Mouse (Mus musculus): Measurements from ENCODE around the gene Atp5d. TPM values are rescaled to one million over a fixed set of nuclear protein-coding genes. Genes with fewer than 3 reads are reported as not detected.

The Atp5d gene
- polyA plus RNA-seq, 1 experiment from 2014 or later: 481 TPM

- H3K4me2 ChIP-seq: no peak overlapping the region
- H3K9ac ChIP-seq: 0 out of 2 replicates have a peak overlapping the region, but pooled peaks have one; percentile 19
- H3K9me3 ChIP-seq: no peaks in the 10 kb centered on the region
- H3K36me3 ChIP-seq: peaks cover 42% of the 10 kb centered on the region
- H3K4me1 ChIP-seq (replicated peaks): peaks cover 45% of the 10 kb centered on the region
- H3K27ac ChIP-seq (replicated peaks): no peak overlapping the region
- H3K27me3 ChIP-seq: no peaks in the 10 kb centered on the region
- 67% methylated on average over 2 of the region's 2 CpGs for WGBS
- H3K4me3 ChIP-seq: no peak overlapping the region
- no peak for ATAC-seq (ENCODE audit: low read depth)
These were observed 18.3 kb upstream of the Atp5d start for GRCm38 (mm10) chr10:80120146-80120545.

DNA sequence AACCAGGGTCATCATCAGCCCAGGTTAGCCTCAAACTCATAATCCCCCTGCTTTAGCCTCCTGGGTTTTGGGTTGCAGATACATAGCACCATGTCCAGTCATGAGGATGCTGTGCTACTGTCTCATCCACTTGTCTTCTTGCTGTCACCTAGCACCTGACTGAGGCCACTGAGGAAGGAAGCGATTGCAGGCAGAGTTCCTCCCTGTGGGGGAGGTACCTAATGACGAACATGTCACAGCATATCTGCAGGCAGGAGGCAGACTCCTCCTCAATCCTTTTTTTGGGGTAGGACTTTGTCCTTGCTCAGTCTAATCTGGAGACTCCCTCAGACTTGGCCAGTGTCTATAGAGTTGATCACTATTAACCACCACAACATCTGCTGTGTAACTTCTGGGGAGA is 16.8 kb upstream of the Atp5d start:
- Histone ChIP-seq H3K9ac (no peak overlapping the region), H3K36me3 (peaks cover 57% of the 10 kb centered on the region), H3K4me3 (no peak overlapping the region), H3K27ac (replicated peaks) (no peak overlapping the region), H3K9me3 (no peaks in the 10 kb centered on the region), H3K27me3 (no peaks in the 10 kb centered on the region), H3K4me2 (no peak overlapping the region), H3K4me1 (replicated peaks) (peaks cover 42% of the 10 kb centered on the region)
- no peak for ATAC-seq (ENCODE audit: low read depth)
- WGBS: 97% methylated on average over 2 of the region's 2 CpGs

DNA sequence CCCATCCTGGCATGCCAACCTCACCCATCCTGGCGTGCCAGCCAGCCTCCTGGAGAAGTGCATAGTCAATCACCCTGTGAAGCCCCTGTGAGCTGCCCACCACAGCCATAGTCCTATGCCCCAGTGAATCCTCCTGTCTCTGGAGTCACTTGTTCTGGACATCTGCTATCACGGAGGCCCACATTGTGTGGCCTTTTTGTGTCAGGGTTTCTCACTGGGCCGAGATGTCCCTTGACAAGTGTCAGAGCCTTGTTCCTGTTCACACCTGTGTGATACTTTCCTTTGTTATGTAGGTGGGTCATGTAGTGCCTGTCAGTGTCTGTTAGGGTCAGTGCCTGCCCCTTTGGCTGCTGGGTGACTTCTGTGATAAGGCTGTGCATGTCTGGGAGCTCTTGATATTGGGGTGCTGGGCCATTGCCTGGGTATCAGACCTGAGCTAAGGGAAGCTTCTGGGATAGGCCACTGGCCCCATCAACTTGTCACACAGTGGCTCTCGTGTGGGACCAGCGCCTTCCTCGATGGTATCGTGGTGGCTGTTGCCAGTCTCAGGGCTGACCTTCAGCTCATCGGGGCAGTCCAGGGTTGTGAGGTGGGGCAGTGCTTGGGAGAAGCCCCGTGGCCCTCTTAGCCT is 14.4 kb upstream of the Atp5d start:
- Histone ChIP-seq H3K9ac (no peak overlapping the region), H3K4me2 (no peak overlapping the region), H3K27me3 (no peaks in the 10 kb centered on the region), H3K4me3 (no peak overlapping the region), H3K27ac (replicated peaks) (no peak overlapping the region), H3K4me1 (replicated peaks) (peaks cover 18% of the 10 kb centered on the region), H3K9me3 (no peaks in the 10 kb centered on the region), H3K36me3 (peaks cover 81% of the 10 kb centered on the region)
- 93% methylated on average over 9 of the region's 9 CpGs for WGBS
- no peak for ATAC-seq (ENCODE audit: low read depth)

DNA sequence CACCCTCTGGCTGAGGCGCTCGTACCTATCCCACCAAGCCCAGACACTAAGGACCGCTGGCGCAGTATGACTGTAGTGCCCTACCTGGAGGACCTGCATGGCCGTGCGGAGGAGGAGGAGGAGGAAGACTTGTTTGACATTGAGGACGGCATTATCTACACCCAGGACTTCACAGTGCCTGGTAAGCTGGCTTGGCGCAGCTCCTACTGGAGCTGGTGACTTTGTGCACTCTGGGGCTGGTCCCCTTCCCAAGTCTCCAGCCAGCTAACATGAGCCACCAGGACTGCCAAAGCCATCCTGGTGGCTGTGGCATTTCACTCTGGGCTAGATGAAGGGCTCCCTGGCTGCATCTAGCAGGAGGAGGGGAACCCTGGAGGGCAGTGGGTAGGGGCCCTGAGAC is 10.5 kb upstream of the Atp5d start:
- Histone ChIP-seq H3K9me3 (no peaks in the 10 kb centered on the region), H3K9ac (no peak overlapping the region), H3K4me3 (no peak overlapping the region), H3K4me1 (replicated peaks) (peaks cover 13% of the 10 kb centered on the region), H3K4me2 (no peak overlapping the region), H3K27me3 (no peaks in the 10 kb centered on the region; the same call in 1 of the 2 replicates), H3K27ac (replicated peaks) (no peak overlapping the region), H3K36me3 (peaks cover 95% of the 10 kb centered on the region)
- no peak for ATAC-seq (ENCODE audit: low read depth)
- 93% methylated on average over 8 of the region's 8 CpGs for WGBS

GRCm38 (mm10) chr10:80129846-80130245 is 8.6 kb upstream of the Atp5d start:
- no peak for ATAC-seq (ENCODE audit: low read depth)
- Histone ChIP-seq H3K27ac (replicated peaks) (no peak overlapping the region), H3K9ac (no peak overlapping the region), H3K4me1 (replicated peaks) (peaks cover 17% of the 10 kb centered on the region), H3K4me2 (no peak overlapping the region), H3K9me3 (no peaks in the 10 kb centered on the region), H3K27me3 (no peaks in the 10 kb centered on the region; the same call in 1 of the 2 replicates), H3K36me3 (peaks cover 100% of the 10 kb centered on the region), H3K4me3 (no peak overlapping the region)
- WGBS: 94% methylated on average over 9 of the region's 9 CpGs

GRCm38 (mm10) chr10:80130403-80131031 is 7.9 kb upstream of the Atp5d start:
- H3K36me3 ChIP-seq: peaks cover 100% of the 10 kb centered on the region
- ATAC-seq (ENCODE audit: low read depth): no peak
- H3K9ac ChIP-seq: 0 out of 2 replicates have a peak overlapping the region, but pooled peaks have one; percentile 26
- H3K27ac ChIP-seq (replicated peaks): no peak overlapping the region
- H3K4me2 ChIP-seq: no peak overlapping the region
- H3K4me1 ChIP-seq (replicated peaks): peaks cover 17% of the 10 kb centered on the region
- H3K9me3 ChIP-seq: no peaks in the 10 kb centered on the region
- WGBS: 81% methylated on average over 18 of the region's 18 CpGs
- H3K4me3 ChIP-seq: no peak overlapping the region
- H3K27me3 ChIP-seq: peaks cover 1% of the 10 kb centered on the region

DNA sequence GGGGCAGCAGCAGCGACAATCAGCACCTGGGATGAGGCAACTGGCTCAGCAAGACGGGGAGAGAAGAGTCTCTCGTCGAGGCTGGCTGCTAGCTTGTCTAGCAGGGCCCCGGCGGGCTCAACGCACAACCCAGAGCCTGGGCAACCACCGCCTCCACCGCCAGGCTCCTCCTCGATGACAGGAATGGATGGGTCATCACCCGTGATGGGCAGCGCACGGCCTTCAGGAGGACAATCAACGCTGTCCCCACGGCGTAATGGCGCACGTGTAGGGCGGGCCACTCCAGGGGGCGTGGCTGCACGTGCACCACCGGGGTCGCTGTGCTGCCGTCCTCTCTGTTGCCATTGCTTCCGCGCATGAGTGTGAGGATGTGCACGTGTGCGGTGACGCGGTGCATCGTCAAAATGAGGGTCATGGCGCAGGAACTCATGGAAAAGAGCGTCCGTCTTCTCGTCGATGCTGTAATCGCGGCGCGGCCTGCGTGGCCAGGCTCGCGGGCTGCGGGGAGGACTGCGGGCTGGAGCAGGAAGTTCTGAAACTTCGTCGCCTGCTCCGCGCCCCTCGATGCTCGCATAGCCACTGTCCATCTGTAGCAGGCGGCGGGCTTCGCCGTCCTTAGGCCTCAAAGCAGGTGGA is 7.0 kb upstream of the Atp5d start:
- Histone ChIP-seq H3K4me2 (peak overlapping the region; percentile 33), H3K4me3 (peak overlapping the region; percentile 10; the same call in 1 of the 2 replicates), H3K36me3 (peaks cover 99% of the 10 kb centered on the region), H3K4me1 (replicated peaks) (peaks cover 21% of the 10 kb centered on the region), H3K9me3 (no peaks in the 10 kb centered on the region), H3K27me3 (peaks cover 9% of the 10 kb centered on the region), H3K9ac (peak overlapping the region; percentile 38; the same call in 1 of the 2 replicates), H3K27ac (replicated peaks) (0 out of 2 replicates have a peak overlapping the region, but pooled peaks have one; percentile 23)
- 13% methylated on average over 55 of the region's 55 CpGs for WGBS
- 0 out of 2 replicates have a peak, but pooled peaks have one; percentile 16 for ATAC-seq (ENCODE audit: low read depth)

GRCm38 (mm10) chr10:80131952-80132350 is 6.5 kb upstream of the Atp5d start:
- Histone ChIP-seq H3K4me3 (peak overlapping the region; percentile 10; the same call in 1 of the 2 replicates), H3K36me3 (peaks cover 93% of the 10 kb centered on the region), H3K27ac (replicated peaks) (0 out of 2 replicates have a peak overlapping the region, but pooled peaks have one; percentile 23), H3K4me1 (replicated peaks) (peaks cover 27% of the 10 kb centered on the region), H3K4me2 (peak overlapping the region; percentile 33), H3K27me3 (peaks cover 14% of the 10 kb centered on the region), H3K9ac (peak overlapping the region; percentile 38; the same call in 1 of the 2 replicates), H3K9me3 (no peaks in the 10 kb centered on the region)
- WGBS: 32% methylated on average over 27 of the region's 27 CpGs
- 0 out of 2 replicates have a peak, but pooled peaks have one; percentile 9 for ATAC-seq (ENCODE audit: low read depth)

DNA sequence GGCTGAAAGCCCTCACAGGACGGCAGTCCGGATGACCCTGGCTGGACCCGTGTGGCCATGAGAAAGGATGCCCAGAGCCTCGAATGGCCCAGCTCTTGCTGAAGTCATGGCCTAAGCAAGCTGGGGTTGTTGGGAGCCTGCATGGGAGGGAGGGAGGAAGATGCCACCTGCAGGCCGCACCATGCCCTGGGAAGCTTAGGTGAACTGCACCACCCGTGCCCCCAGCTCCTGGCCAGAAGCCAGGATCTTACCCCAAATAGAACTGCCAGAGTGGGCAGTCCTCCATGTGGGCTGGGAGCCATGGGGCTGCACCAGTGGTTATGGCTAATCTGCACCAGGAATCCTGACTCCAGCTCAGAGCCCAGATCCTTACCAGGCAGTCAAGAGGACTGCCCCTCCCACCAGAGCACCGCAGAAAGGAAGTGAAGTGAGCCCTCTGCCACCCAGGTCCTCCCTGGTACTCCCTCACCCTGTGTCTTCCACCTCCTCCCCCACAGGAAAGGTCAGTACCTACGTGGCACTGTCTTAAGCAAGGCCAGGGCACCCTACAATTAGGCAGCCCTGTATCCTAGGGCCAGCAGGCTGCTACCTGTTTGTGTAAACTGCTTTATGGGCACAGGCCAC is 5.1 kb upstream of the Atp5d start:
- Histone ChIP-seq H3K27me3 (peaks cover 17% of the 10 kb centered on the region), H3K9ac (no peak overlapping the region), H3K36me3 (peaks cover 80% of the 10 kb centered on the region), H3K9me3 (no peaks in the 10 kb centered on the region), H3K4me1 (replicated peaks) (peaks cover 40% of the 10 kb centered on the region), H3K4me2 (no peak overlapping the region), H3K27ac (replicated peaks) (no peak overlapping the region), H3K4me3 (no peak overlapping the region)
- 73% methylated on average over 8 of the region's 8 CpGs for WGBS
- ATAC-seq (ENCODE audit: low read depth): no peak

DNA sequence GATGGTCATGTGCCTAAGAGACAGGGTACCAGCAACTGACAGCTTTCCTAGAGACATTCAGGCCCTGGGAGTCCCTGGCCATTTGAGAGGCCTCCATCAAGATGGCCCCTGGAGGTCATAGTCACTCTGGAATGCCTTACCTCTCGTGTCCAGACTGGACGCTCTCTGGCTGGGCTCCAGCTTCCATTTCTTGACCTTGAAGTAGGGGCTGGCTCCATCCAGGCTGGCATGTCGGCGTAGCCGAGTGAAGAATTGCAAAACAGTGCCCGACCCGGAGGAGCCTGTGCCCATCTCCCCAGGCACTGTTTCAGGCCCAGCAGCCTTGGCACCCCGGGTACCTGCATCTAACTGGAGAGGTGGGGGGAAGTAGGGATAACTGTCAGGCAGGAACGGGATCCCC is 4.0 kb upstream of the Atp5d start:
- Histone ChIP-seq H3K4me1 (replicated peaks) (peaks cover 47% of the 10 kb centered on the region), H3K27me3 (peaks cover 17% of the 10 kb centered on the region), H3K4me2 (no peak overlapping the region), H3K9me3 (no peaks in the 10 kb centered on the region), H3K36me3 (peaks cover 69% of the 10 kb centered on the region), H3K4me3 (no peak overlapping the region), H3K9ac (no peak overlapping the region), H3K27ac (replicated peaks) (no peak overlapping the region)
- WGBS: 91% methylated on average over 9 of the region's 9 CpGs
- no peak for ATAC-seq (ENCODE audit: low read depth)

GRCm38 (mm10) chr10:80135161-80135560 is 3.3 kb upstream of the Atp5d start:
- Histone ChIP-seq H3K36me3 (peaks cover 61% of the 10 kb centered on the region), H3K9me3 (no peaks in the 10 kb centered on the region), H3K27me3 (peaks cover 17% of the 10 kb centered on the region), H3K9ac (no peak overlapping the region), H3K4me2 (no peak overlapping the region), H3K4me1 (replicated peaks) (peaks cover 52% of the 10 kb centered on the region), H3K27ac (replicated peaks) (no peak overlapping the region), H3K4me3 (no peak overlapping the region)
- WGBS: 91% methylated on average over 10 of the region's 10 CpGs
- no peak for ATAC-seq (ENCODE audit: low read depth)

GRCm38 (mm10) chr10:80135641-80136040 is 2.8 kb upstream of the Atp5d start:
- Histone ChIP-seq H3K9me3 (no peaks in the 10 kb centered on the region), H3K4me3 (no peak overlapping the region), H3K9ac (0 out of 2 replicates have a peak overlapping the region, but pooled peaks have one; percentile 97), H3K36me3 (peaks cover 57% of the 10 kb centered on the region), H3K4me2 (no peak overlapping the region), H3K27me3 (peaks cover 17% of the 10 kb centered on the region), H3K4me1 (replicated peaks) (peaks cover 54% of the 10 kb centered on the region), H3K27ac (replicated peaks) (no peak overlapping the region)
- no peak for ATAC-seq (ENCODE audit: low read depth)
- WGBS: 97% methylated on average over 1 of the region's 1 CpGs
